Mouse (Mus musculus) bone marrow macrophage, adult 2 months (primary cell): ENCODE results near the gene Fam102a. TPM values are rescaled to one million over a fixed set of nuclear protein-coding genes. Genes with fewer than 3 reads are reported as not detected.

ENCODE experiments used
- H3K27ac ChIP-seq: 2 replicates; pipeline ENCODE4 v1.5.1; 2012; ENCODE audit warnings: low read depth, low read length; ENCODE audit not compliant: insufficient read depth
- H3K4me1 ChIP-seq: 2 replicates; pipeline ENCODE4 v1.6.1; 2012; ENCODE audit warnings: low read length; ENCODE audit not compliant: control insufficient read depth, insufficient read depth
- H3K4me3 ChIP-seq: 2 replicates; pipeline ENCODE4 v1.5.1; 2012; ENCODE audit warnings: mild to moderate bottlenecking, low read length, moderate library complexity; ENCODE audit not compliant: insufficient read depth
- CTCF ChIP-seq: IDR thresholded peaks from 2 replicates; pipeline ENCODE4 v1.5.1; 2012; ENCODE audit warnings: low read depth, mild to moderate bottlenecking, low read length, moderate library complexity
- POLR2A ChIP-seq: IDR thresholded peaks from 2 replicates; pipeline ENCODE4 v1.6.1; 2012; ENCODE audit warnings: mild to moderate bottlenecking, low read depth, low read length, borderline replicate concordance
- polyA plus RNA-seq: library from polyadenylated mRNA; stranded (reverse); fragments of >200 nt; gene quantifications from 2 replicates; pipeline ENCODE4 v1.2.4, GENCODE M21; 2012; ENCODE audit not compliant: missing spikeins, insufficient read depth, insufficient read length

The Fam102a gene
- polyA plus RNA-seq, 1 experiment: 4.7 TPM

- H3K27ac ChIP-seq: 0 out of 2 replicates have a peak overlapping the region, but pooled peaks have one; percentile 33
- TF ChIP-seq POLR2A: no peak
- peak; percentile 80 for TF ChIP-seq CTCF
- H3K4me1 ChIP-seq: peaks cover 10% of the 10 kb centered on the region
- peak overlapping the region; percentile 55 for H3K4me3 ChIP-seq
Measured at GRCm38 (mm10) chr2:32602600-32603054, 67.5 kb downstream of the Fam102a start.

GRCm38 (mm10) chr2:32604631-32605030 lies 69.5 kb downstream of the Fam102a start:
- Histone ChIP-seq H3K4me1 (peaks cover 16% of the 10 kb centered on the region), H3K27ac (no peak overlapping the region), H3K4me3 (no peak overlapping the region)
- no peak for TF ChIP-seq CTCF
- TF ChIP-seq POLR2A: no peak

GRCm38 (mm10) chr2:32606161-32607142 lies 71.3 kb downstream of the Fam102a start:
- Histone ChIP-seq H3K4me3 (peak overlapping the region; percentile 93), H3K27ac (peak overlapping the region; percentile 81), H3K4me1 (peaks cover 22% of the 10 kb centered on the region)
- TF ChIP-seq CTCF: peak; percentile 59
- TF ChIP-seq POLR2A: no peak

- Histone ChIP-seq H3K27ac (peak overlapping the region; percentile 81), H3K4me1 (peaks cover 14% of the 10 kb centered on the region), H3K4me3 (peak overlapping the region; percentile 93)
- no peak for TF ChIP-seq CTCF
- TF ChIP-seq POLR2A: no peak
Measured at GRCm38 (mm10) chr2:32607262-32607947, 72.3 kb downstream of the Fam102a start.

- peak overlapping the region; percentile 93 for H3K4me3 ChIP-seq
- no peak for TF ChIP-seq POLR2A
- TF ChIP-seq CTCF: no peak
- H3K4me1 ChIP-seq: peaks cover 14% of the 10 kb centered on the region
- H3K27ac ChIP-seq: peak overlapping the region; percentile 83
Measured at GRCm38 (mm10) chr2:32608141-32608777, 73.1 kb downstream of the Fam102a start.

- H3K27ac ChIP-seq: peak overlapping the region; percentile 83
- H3K4me1 ChIP-seq: peaks cover 14% of the 10 kb centered on the region
- TF ChIP-seq CTCF: no peak
- TF ChIP-seq POLR2A: no peak
- peak overlapping the region; percentile 93 for H3K4me3 ChIP-seq
Measured at GRCm38 (mm10) chr2:32608778-32609435, 73.8 kb downstream of the Fam102a start.

- no peak overlapping the region for H3K27ac ChIP-seq
- peaks cover 14% of the 10 kb centered on the region for H3K4me1 ChIP-seq
- H3K4me3 ChIP-seq: no peak overlapping the region
- TF ChIP-seq CTCF: no peak
- no peak for TF ChIP-seq POLR2A
Measured at GRCm38 (mm10) chr2:32610610-32611229, 75.6 kb downstream of the Fam102a start.

- H3K4me1 ChIP-seq: peaks cover 12% of the 10 kb centered on the region
- TF ChIP-seq CTCF (no peak), POLR2A (no peak)
- H3K27ac ChIP-seq: no peak overlapping the region
- H3K4me3 ChIP-seq: no peak overlapping the region
Measured at GRCm38 (mm10) chr2:32612274-32612673, 77.1 kb downstream of the Fam102a start.

GRCm38 (mm10) chr2:32617109-32617508 lies 82.0 kb downstream of the Fam102a start:
- no peaks in the 10 kb centered on the region for H3K4me1 ChIP-seq
- TF ChIP-seq POLR2A (no peak), CTCF (no peak)
- no peak overlapping the region for H3K27ac ChIP-seq
- no peak overlapping the region for H3K4me3 ChIP-seq
